Mouse (Mus musculus): ENCODE results near the gene Lhx3. TPM values are rescaled to one million over a fixed set of nuclear protein-coding genes. Genes with fewer than 3 reads are reported as not detected.

Lhx3 gene
- polyA plus RNA-seq, 1 experiment from 2014 or later, result not detected

GRCm38 (mm10) chr2:26188517-26188916 lies 19.6 kb downstream of the Lhx3 start:
- ATAC-seq (ENCODE audit: insufficient read depth, low FRiP score), result peak; percentile 78; the same call in 1 of the 2 replicates
- no peak overlapping the region; the same call in 1 of the 2 replicates for H3K4me2 ChIP-seq (ENCODE audit: low read depth, low read length)
- no peak overlapping the region for H3K9ac ChIP-seq (ENCODE audit: low read length)
- H3K4me1 ChIP-seq (ENCODE audit: control insufficient read depth, insufficient read depth, low read length), result no peaks in the 10 kb centered on the region
- H3K4me3 ChIP-seq (replicated peaks; ENCODE audit: low read length), result no peak overlapping the region
- peak overlapping the region; percentile 51; the same call in 1 of the 2 replicates for H3K27ac ChIP-seq (ENCODE audit: low read length)
- no peaks in the 10 kb centered on the region for H3K27me3 ChIP-seq (ENCODE audit: control insufficient read depth, insufficient read depth, low read length)
- WGBS, result 55% methylated on average over 5 of the region's 5 CpGs
- no peaks in the 10 kb centered on the region for H3K36me3 ChIP-seq (ENCODE audit: control insufficient read depth, insufficient read depth, low read length)
- no peaks in the 10 kb centered on the region for H3K9me3 ChIP-seq (replicated peaks; ENCODE audit: control insufficient read depth, low read length)

GRCm38 (mm10) chr2:26184352-26184751 lies 23.7 kb downstream of the Lhx3 start:
- Histone ChIP-seq H3K36me3 (ENCODE audit: control insufficient read depth, insufficient read depth, low read length) (no peaks in the 10 kb centered on the region), H3K27me3 (ENCODE audit: control insufficient read depth, insufficient read depth, low read length) (no peaks in the 10 kb centered on the region), H3K27ac (ENCODE audit: low read length) (no peak overlapping the region), H3K4me1 (ENCODE audit: control insufficient read depth, insufficient read depth, low read length) (no peaks in the 10 kb centered on the region), H3K9ac (ENCODE audit: low read length) (no peak overlapping the region), H3K4me3 (replicated peaks; ENCODE audit: low read length) (no peak overlapping the region), H3K9me3 (replicated peaks; ENCODE audit: control insufficient read depth, low read length) (no peaks in the 10 kb centered on the region), H3K4me2 (ENCODE audit: low read depth, low read length) (no peak overlapping the region)
- ATAC-seq (ENCODE audit: insufficient read depth, low FRiP score), result no peak
- 34% methylated on average over 3 of the region's 3 CpGs for WGBS

- no peak overlapping the region for H3K4me3 ChIP-seq (replicated peaks; ENCODE audit: low read length)
- no peak for ATAC-seq (ENCODE audit: insufficient read depth, low FRiP score)
Measured at GRCm38 (mm10) chr2:26182646-26183045, 25.4 kb downstream of the Lhx3 start.

GRCm38 (mm10) chr2:26177189-26177588 lies 30.9 kb downstream of the Lhx3 start:
- H3K27ac ChIP-seq (ENCODE audit: low read length), result no peak overlapping the region
- no peaks in the 10 kb centered on the region for H3K27me3 ChIP-seq (ENCODE audit: control insufficient read depth, insufficient read depth, low read length)
- 30% methylated on average over 2 of the region's 2 CpGs for WGBS
- H3K9me3 ChIP-seq (replicated peaks; ENCODE audit: control insufficient read depth, low read length), result no peaks in the 10 kb centered on the region
- H3K4me2 ChIP-seq (ENCODE audit: low read depth, low read length), result no peak overlapping the region
- H3K4me3 ChIP-seq (replicated peaks; ENCODE audit: low read length), result no peak overlapping the region
- no peaks in the 10 kb centered on the region for H3K36me3 ChIP-seq (ENCODE audit: control insufficient read depth, insufficient read depth, low read length)
- no peaks in the 10 kb centered on the region for H3K4me1 ChIP-seq (ENCODE audit: control insufficient read depth, insufficient read depth, low read length)
- no peak overlapping the region for H3K9ac ChIP-seq (ENCODE audit: low read length)
- no peak for ATAC-seq (ENCODE audit: insufficient read depth, low FRiP score)

More at GRCm38 (mm10) chr2:26182646-26183045, 25.4 kb downstream of the Lhx3 start:
- no peaks in the 10 kb centered on the region for H3K36me3 ChIP-seq (ENCODE audit: control insufficient read depth, insufficient read depth, low read length)
- H3K4me1 ChIP-seq (ENCODE audit: control insufficient read depth, insufficient read depth, low read length), result no peaks in the 10 kb centered on the region
- 19% methylated on average over 6 of the region's 6 CpGs for WGBS
- H3K9ac ChIP-seq (ENCODE audit: low read length), result no peak overlapping the region
- H3K27ac ChIP-seq (ENCODE audit: low read length), result no peak overlapping the region
- H3K4me2 ChIP-seq (ENCODE audit: low read depth, low read length), result no peak overlapping the region
- no peaks in the 10 kb centered on the region for H3K27me3 ChIP-seq (ENCODE audit: control insufficient read depth, insufficient read depth, low read length)
- H3K9me3 ChIP-seq (replicated peaks; ENCODE audit: control insufficient read depth, low read length), result no peaks in the 10 kb centered on the region

GRCm38 (mm10) chr2:26176731-26177130 lies 31.4 kb downstream of the Lhx3 start:
- H3K27me3 ChIP-seq (ENCODE audit: control insufficient read depth, insufficient read depth, low read length), result no peaks in the 10 kb centered on the region
- no peak overlapping the region for H3K4me3 ChIP-seq (replicated peaks; ENCODE audit: low read length)
- H3K4me1 ChIP-seq (ENCODE audit: control insufficient read depth, insufficient read depth, low read length), result no peaks in the 10 kb centered on the region
- no peaks in the 10 kb centered on the region for H3K36me3 ChIP-seq (ENCODE audit: control insufficient read depth, insufficient read depth, low read length)
- H3K27ac ChIP-seq (ENCODE audit: low read length), result no peak overlapping the region
- H3K9ac ChIP-seq (ENCODE audit: low read length), result no peak overlapping the region
- H3K9me3 ChIP-seq (replicated peaks; ENCODE audit: control insufficient read depth, low read length), result no peaks in the 10 kb centered on the region
- WGBS, result 51% methylated on average over 5 of the region's 5 CpGs
- no peak overlapping the region for H3K4me2 ChIP-seq (ENCODE audit: low read depth, low read length)
- ATAC-seq (ENCODE audit: insufficient read depth, low FRiP score), result no peak

GRCm38 (mm10) chr2:26175191-26175590 lies 32.9 kb downstream of the Lhx3 start:
- ATAC-seq (ENCODE audit: insufficient read depth, low FRiP score), result no peak
- Histone ChIP-seq H3K27me3 (ENCODE audit: control insufficient read depth, insufficient read depth, low read length) (no peaks in the 10 kb centered on the region), H3K4me1 (ENCODE audit: control insufficient read depth, insufficient read depth, low read length) (no peaks in the 10 kb centered on the region), H3K9me3 (replicated peaks; ENCODE audit: control insufficient read depth, low read length) (no peaks in the 10 kb centered on the region), H3K9ac (ENCODE audit: low read length) (no peak overlapping the region; the same call in 1 of the 2 replicates), H3K36me3 (ENCODE audit: control insufficient read depth, insufficient read depth, low read length) (no peaks in the 10 kb centered on the region), H3K27ac (ENCODE audit: low read length) (no peak overlapping the region), H3K4me3 (replicated peaks; ENCODE audit: low read length) (no peak overlapping the region), H3K4me2 (ENCODE audit: low read depth, low read length) (no peak overlapping the region)
- 18% methylated on average over 4 of the region's 4 CpGs for WGBS

- Histone ChIP-seq H3K4me2 (ENCODE audit: low read depth, low read length) (no peak overlapping the region), H3K4me3 (replicated peaks; ENCODE audit: low read length) (no peak overlapping the region), H3K4me1 (ENCODE audit: control insufficient read depth, insufficient read depth, low read length) (no peaks in the 10 kb centered on the region), H3K9me3 (replicated peaks; ENCODE audit: control insufficient read depth, low read length) (no peaks in the 10 kb centered on the region), H3K9ac (ENCODE audit: low read length) (no peak overlapping the region), H3K27me3 (ENCODE audit: control insufficient read depth, insufficient read depth, low read length) (no peaks in the 10 kb centered on the region), H3K27ac (ENCODE audit: low read length) (no peak overlapping the region), H3K36me3 (ENCODE audit: control insufficient read depth, insufficient read depth, low read length) (no peaks in the 10 kb centered on the region)
- ATAC-seq (ENCODE audit: insufficient read depth, low FRiP score), result no peak
- WGBS, result 71% methylated on average over 2 of the region's 2 CpGs
Measured at GRCm38 (mm10) chr2:26172166-26172565, 35.9 kb downstream of the Lhx3 start.

- H3K9me3 ChIP-seq (replicated peaks; ENCODE audit: control insufficient read depth, low read length), result no peaks in the 10 kb centered on the region
- no peak overlapping the region for H3K4me2 ChIP-seq (ENCODE audit: low read depth, low read length)
- no peaks in the 10 kb centered on the region for H3K36me3 ChIP-seq (ENCODE audit: control insufficient read depth, insufficient read depth, low read length)
- H3K4me3 ChIP-seq (replicated peaks; ENCODE audit: low read length), result no peak overlapping the region
- H3K9ac ChIP-seq (ENCODE audit: low read length), result no peak overlapping the region
- 55% methylated on average over 2 of the region's 2 CpGs for WGBS
- H3K4me1 ChIP-seq (ENCODE audit: control insufficient read depth, insufficient read depth, low read length), result no peaks in the 10 kb centered on the region
- ATAC-seq (ENCODE audit: insufficient read depth, low FRiP score), result no peak
- H3K27me3 ChIP-seq (ENCODE audit: control insufficient read depth, insufficient read depth, low read length), result no peaks in the 10 kb centered on the region
- H3K27ac ChIP-seq (ENCODE audit: low read length), result no peak overlapping the region
Measured at GRCm38 (mm10) chr2:26170376-26170775, 37.7 kb downstream of the Lhx3 start.

- Histone ChIP-seq H3K4me1 (ENCODE audit: control insufficient read depth, insufficient read depth, low read length) (no peaks in the 10 kb centered on the region), H3K9me3 (replicated peaks; ENCODE audit: control insufficient read depth, low read length) (no peaks in the 10 kb centered on the region), H3K9ac (ENCODE audit: low read length) (no peak overlapping the region), H3K27ac (ENCODE audit: low read length) (no peak overlapping the region), H3K4me2 (ENCODE audit: low read depth, low read length) (no peak overlapping the region), H3K36me3 (ENCODE audit: control insufficient read depth, insufficient read depth, low read length) (no peaks in the 10 kb centered on the region), H3K27me3 (ENCODE audit: control insufficient read depth, insufficient read depth, low read length) (no peaks in the 10 kb centered on the region), H3K4me3 (replicated peaks; ENCODE audit: low read length) (no peak overlapping the region)
- WGBS, result 33% methylated on average over 11 of the region's 11 CpGs
- 0 out of 2 replicates have a peak, but pooled peaks have one; percentile 30 for ATAC-seq (ENCODE audit: insufficient read depth, low FRiP score)
Measured at GRCm38 (mm10) chr2:26168843-26169579, 39.1 kb downstream of the Lhx3 start.
